Mouse (Mus musculus): ENCODE measurements around the gene Serpinf1. TPM values are rescaled to one million over a fixed set of nuclear protein-coding genes. Genes with fewer than 3 reads are reported as not detected.
A peak's percentile ranks its signal among the peaks of the same experiment; 100 is the strongest.

The Serpinf1 gene
- total RNA-seq (2021): 100 to 1,000 TPM; 134 to 239 TPM
- long read RNA-seq, experiment 1, transcript Serpinf1-201 (8 exons, 1,832 nt): major isoform, 88 of 114 reads
- long read RNA-seq, experiment 1, partial matches to known transcripts: 9 of 114 reads
- long read RNA-seq, experiment 1, other reads (novel, unspliced or antisense): 17 of 114 reads
- long read RNA-seq, experiment 2, transcript Serpinf1-201 (8 exons, 1,832 nt): major isoform, 51 of 63 reads
- long read RNA-seq, experiment 2, partial matches to known transcripts: 10 of 63 reads
- long read RNA-seq, experiment 2, other reads (novel, unspliced or antisense): 2 of 63 reads

DNA sequence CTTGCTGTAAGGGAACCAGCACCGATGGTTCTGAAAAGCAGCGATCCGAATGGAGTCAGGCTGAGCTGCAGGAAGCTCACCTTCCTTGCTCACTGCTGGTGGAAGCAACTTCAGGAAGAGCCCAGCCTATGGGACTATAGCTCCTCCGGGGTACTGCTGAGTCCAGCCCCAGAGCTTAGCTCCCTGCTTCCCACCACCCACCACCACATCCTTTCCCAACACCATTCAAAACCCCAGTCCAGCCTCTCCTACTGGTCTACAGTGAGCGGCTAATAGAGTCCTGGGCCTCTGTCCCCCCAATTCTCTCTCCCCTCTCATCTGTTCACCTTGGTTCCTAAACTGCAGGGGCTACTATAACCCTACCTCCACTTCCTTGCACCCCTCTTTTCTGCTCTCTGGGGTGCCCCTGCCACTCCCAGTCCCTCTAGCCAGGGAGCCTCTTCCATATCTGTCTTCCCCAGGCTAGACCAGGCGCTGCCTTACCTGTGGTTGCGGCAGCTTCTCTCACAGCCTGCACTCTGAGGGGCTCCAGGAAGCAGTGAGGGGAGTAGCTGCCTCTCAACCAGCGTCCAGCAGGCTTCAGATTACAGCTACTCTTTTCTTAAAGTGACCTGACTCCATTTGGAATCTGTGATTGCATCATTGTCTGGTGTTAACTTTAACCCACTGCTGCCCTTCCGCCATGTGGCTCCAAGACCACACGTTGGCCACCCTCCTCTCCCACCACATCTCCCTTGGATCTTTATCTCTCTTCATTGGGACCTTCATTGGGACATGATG, at the start of gene Serpinf1:
Gene Serpinf1, minus strand, starts transcription at position 689 of the 780 bp plus-strand sequence.
- no peak for DNase-seq

DNA sequence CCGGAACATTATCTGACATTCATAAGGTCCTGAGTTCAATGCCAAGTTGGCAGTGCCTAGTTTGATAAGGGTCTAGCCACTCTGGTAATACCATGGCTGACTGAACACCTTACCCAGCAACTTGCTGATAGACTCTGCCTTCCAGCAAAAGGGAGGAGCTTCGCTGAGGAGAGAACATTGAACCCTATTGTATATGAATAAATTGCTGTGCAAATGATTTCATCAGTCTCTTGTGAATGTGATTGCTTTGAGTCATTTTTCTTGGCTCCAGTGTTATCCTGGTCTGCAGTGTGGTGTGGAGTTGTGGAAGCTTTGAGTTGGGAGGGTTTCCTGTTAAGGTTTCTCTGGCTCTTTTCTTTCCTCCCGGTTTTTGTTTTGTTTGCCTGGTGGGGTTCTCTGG, 48.2 kb upstream of the Serpinf1 start:
- DNase-seq: no peak

DNA sequence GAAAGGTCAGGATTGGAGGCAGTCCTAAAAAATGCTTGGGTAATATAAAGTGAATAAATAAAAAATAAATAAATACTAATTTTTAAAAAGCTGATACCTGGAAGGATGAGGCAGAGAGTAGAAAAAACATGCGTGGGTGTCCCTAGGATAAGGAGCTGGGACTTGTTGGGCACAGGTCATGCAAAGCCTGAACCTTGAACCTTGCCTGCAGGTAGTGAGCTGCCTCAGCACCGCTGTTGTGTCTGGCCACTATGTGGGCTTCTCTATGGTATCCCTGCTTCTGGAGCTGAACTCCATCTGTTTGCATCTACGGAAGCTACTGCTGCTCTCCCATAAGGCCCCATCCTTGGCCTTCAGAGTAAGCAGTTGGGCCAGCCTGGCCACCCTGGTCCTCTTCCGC, 46.8 kb upstream of the Serpinf1 start:
- no peak for DNase-seq

DNA sequence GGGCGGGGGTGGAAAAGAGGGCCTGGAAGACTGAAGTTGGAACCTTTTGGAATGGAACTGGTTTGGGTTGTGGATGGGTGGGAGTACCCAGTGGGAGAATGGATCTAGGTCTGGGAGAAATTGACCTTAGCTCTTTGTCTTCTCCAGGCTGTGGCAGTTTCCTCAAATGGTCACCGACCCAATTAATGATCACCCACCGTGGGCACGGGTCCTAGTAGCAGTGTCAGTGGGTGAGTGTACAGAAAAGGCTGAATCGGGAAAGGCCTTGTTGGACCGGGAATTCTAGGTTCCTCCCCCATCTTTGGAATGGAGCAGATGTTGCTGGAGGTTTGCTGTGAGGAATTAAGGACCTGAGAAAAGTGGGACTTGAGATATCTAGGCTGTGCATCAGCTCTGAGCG, 45.9 kb upstream of the Serpinf1 start:
- no peak for DNase-seq

DNA sequence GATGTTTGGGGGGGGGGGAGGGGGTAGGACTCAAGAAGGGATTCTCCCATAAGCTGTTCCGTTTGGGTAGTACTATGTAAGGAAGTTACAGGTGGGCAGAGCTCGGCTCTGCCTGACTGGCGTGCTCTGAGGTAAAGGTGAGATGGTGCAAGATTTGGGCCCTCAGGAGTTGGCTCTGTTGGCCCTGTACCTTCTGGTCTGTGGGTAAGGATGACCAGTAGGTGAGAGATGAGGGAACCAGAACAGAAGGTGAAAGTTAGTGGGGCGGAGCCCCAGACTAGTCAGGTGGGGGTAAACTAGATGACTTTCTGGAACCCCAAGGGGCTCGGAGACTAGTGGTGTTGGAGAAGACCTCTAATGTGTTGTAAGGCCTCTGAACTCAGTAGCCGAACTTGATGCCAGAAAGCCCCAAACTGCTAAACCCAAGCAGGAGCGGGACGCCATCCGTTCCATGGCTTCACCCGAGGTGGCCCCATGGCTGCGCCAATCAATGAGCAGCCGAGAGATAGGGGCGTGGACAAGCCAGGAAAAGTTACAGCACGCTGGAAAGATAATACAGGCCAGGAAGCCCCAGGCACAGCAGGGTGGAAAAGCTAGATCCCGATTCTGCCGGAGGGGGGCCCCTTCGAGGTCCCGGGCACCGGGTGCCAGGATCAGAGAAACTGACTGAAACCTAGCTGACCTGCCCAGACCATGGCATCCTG, 45.2 kb upstream of the Serpinf1 start:
- DNase-seq: peak; percentile 71

- DNase-seq: no peak
These were observed 44.4 kb upstream of the Serpinf1 start for GRCm38 (mm10) chr11:75466731-75467505.

- DNase-seq: no peak
These were observed 42.5 kb upstream of the Serpinf1 start for GRCm38 (mm10) chr11:75465051-75465450.

DNA sequence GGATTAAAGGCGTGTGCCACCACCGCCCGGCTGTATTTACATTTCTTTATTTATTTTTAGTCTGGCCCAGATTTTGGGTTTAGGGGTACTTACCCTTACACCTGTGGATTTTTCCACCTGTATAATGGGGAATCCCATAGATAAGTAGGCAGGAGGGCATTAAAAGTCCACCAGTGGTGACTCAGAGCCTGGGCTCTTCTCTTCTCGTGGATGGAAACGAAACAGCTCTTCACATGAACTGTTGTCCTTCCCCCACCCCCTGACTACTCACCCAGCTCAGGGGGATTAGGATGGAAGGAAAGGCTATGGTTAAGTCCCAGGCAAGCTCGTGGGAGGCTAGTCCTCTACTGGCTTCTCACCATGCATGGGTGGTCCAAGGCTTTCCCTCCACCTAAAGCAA, 41.9 kb upstream of the Serpinf1 start:
- DNase-seq: no peak

- DNase-seq: no peak
These were observed 41.1 kb upstream of the Serpinf1 start for GRCm38 (mm10) chr11:75463624-75464023.

DNA sequence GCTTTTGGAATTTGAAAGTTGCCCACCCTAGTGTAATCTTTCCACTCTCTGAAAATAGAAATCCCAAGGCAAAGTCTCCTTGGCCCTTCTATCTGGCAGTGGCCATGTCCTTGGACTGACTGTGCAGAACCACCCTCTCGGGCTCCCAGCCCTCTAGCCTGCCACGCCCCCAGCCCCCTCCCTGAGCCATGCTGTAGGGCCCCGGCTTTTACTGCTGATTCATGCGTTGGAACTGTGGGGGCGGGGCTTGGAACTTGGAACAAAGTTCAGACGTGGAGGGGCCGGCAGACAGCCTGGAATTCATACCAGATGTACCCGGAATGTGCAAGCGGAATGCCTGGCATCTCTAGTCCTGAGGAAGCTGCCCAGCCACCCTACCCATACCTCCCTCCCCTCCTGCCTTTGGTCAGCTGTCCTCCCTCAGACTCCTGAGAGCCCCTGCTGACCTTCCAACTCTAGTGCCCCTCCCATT, 40.4 kb upstream of the Serpinf1 start:
- peak; percentile 96 for DNase-seq

GRCm38 (mm10) chr11:75462253-75462783, 39.8 kb upstream of the Serpinf1 start:
- DNase-seq: peak; percentile 90

DNA sequence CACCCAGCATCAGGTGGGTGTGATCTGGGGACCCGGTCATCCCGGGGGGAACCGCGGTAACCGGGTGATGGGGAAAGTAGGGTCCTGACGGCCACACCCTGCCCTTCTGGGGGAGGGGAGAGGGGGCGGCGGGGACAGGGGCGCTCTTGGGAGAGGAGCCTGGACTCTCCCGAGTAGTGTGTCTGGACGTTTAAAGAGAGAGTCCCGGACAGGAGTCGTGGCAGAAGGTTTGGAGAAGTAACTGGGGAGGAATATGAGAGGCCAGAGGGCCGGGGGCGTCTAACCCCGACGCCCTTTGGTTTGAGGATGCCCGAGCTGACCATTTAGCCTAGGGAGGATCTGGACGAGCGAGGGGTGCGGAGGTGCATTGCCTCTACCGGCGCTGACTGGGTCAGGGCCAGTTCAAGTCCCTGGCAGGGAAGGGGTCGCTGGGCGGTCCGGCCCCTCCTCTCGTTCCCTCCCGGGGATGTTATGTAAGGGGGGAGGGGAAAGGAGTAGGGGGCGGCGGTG, 39.3 kb upstream of the Serpinf1 start:
- no peak for DNase-seq

GRCm38 (mm10) chr11:75460844-75461742, 38.6 kb upstream of the Serpinf1 start, which contains the start of gene Tlcd2:
Gene Tlcd2, plus strand, starts transcription at chr11:75461715.
- DNase-seq: peak; percentile 98

- DNase-seq: peak; percentile 78
These were observed 37.8 kb upstream of the Serpinf1 start for GRCm38 (mm10) chr11:75460103-75460843.

DNA sequence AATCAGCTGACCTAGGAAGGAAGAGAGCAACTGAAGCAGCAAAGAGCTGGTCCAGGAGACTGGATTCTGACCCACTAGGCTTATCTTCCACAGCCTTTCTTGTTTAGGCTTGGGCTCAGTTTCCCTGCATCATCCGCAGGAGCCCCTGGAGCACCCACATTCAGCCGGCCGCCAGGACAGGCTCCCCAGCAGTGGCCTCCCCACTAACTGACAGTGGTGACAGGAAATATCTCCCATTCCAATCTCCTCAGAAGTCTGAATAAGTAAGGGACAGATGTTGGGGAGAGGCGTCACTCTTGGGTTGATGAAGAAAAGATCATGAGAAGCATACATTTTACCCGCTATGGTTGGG, 37.2 kb upstream of the Serpinf1 start:
- DNase-seq: no peak

- DNase-seq: peak; percentile 53
These were observed 36.7 kb upstream of the Serpinf1 start for GRCm38 (mm10) chr11:75459141-75459711.

DNA sequence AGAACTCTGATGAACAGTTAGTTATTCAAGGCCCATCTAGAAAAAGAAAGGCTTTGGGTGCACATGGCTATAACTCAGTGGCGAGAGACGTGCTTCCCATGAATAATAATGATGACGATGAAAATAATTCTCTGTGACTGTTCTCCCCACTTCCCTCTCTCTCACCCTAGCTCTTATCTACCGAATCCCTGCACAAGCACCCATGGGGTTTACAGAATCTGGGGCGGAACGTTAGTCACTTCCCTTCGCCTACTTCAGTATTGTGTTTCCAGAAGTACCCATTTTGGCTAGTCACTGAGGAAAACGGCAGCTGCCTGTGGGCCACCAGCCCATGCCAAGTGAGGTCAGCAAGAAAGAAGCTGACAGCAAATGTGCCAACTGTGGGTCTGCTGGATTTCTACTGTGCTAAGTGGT, 36.1 kb upstream of the Serpinf1 start:
- DNase-seq: peak; percentile 37

DNA sequence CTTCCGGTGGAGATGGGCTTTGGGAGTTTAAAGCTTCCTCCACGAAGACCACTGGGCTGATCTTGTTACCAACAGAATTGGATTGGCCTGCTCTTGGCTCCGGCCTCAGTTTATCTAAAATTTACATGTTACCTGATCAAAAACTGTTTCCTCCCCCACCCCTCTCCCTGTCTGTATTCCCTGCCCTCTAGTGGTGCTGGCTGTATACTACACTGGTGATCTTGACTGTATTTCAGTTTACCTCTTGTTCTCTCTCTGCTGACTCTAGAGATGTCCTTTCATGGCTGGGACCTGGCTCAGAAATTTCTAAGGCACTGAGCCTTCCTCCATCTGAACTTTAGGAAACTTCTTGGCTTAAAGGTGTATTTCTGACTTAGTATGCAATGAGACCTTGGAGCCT, 35.7 kb upstream of the Serpinf1 start:
- no peak for DNase-seq

DNA sequence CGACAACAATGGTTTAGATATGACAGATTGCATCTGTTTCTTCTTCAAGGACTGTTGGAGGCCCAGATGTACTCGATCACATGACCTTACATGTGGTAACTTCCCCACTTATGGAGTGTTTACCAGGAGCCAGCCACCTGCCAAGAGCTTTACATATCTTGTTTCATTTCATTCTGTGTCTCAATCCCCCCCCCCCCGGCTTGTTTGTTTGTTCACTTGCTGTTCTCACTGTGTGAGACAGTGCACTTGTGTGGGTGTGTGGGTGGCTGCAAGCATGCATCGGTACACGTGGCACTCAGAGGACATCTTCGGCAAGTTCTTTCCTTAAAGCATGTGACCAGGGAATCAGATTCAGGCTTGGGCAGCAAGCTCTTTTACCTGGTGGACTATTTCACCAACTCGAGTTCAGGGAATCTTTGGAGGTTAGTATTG, 34.0 kb upstream of the Serpinf1 start:
- DNase-seq: no peak
